Comparison of ENCODE assay signal across 24 mouse cellular contexts in genomic region chr9:67579541-67579940, GRCm38 (mm10). TPM values are rescaled to one million over a fixed set of nuclear protein-coding genes. Genes with fewer than 3 reads are reported as not detected.
DNase-seq lines count a peak whose midpoint lies in the region; ATAC-seq and TF ChIP-seq lines count a peak whose summit lies in the region.
"Had no signal": no experiment of that assay in that cellular context is flagged by ENCODE, and none has a peak within 500 bp of the region (broad histone marks: within the 10 kb centered on the region; RNA-seq: fewer than 3 reads in every experiment).

No protein-coding gene starts in this region.

- H3K79me2 ChIP-seq in heart, adult 2 months (replicated peaks; ENCODE audit: control insufficient read depth, insufficient read depth, low read length) = no peaks in the 10 kb centered on the region

- H3K4me3 ChIP-seq in heart, embryonic 16.5 days (ENCODE audit: low read length) = no peak overlapping the region
- no peak overlapping the region for H3K4me3 ChIP-seq in heart, adult 2 months
- no peak overlapping the region for H3K4me3 ChIP-seq in lung, postnatal 0 days (ENCODE audit: low read depth, low read length)
- H3K4me3 ChIP-seq: embryonic facial prominence, embryonic 13.5 days; forebrain, embryonic 10.5 days; hindbrain, embryonic 12.5 days had no signal

- H3K9me3 ChIP-seq in heart, embryonic 16.5 days (replicated peaks; ENCODE audit: control insufficient read depth, low read length) = no peaks in the 10 kb centered on the region
- H3K9me3 ChIP-seq in lung, postnatal 0 days (ENCODE audit: low read length) = no peaks in the 10 kb centered on the region
- H3K9me3 ChIP-seq: embryonic facial prominence, embryonic 13.5 days; forebrain, embryonic 10.5 days; hindbrain, embryonic 12.5 days had no signal

- peaks cover 56% of the 10 kb centered on the region for H3K4me1 ChIP-seq in heart, embryonic 16.5 days (ENCODE audit: control insufficient read depth, insufficient read depth, low read length)
- H3K4me1 ChIP-seq in heart, adult 2 months (ENCODE audit: control insufficient read depth, insufficient read depth, low read length) = peaks cover 12% of the 10 kb centered on the region
- H3K4me1 ChIP-seq in lung, postnatal 0 days (ENCODE audit: insufficient read depth, low read depth, low read length) = no peaks in the 10 kb centered on the region

- no peak for TF ChIP-seq POLR2A in heart, adult 2 months (IDR thresholded peaks at IDR 0.05; ENCODE audit: insufficient read depth, low read depth, low read length)

- H3K9ac ChIP-seq in heart, embryonic 16.5 days (ENCODE audit: low read length) = no peak overlapping the region
- H3K9ac ChIP-seq in heart, adult 2 months (ENCODE audit: low read depth, low read length) = no peak overlapping the region
- H3K9ac ChIP-seq in lung, postnatal 0 days (replicated peaks; ENCODE audit: low read depth) = no peak overlapping the region
- H3K9ac ChIP-seq: embryonic facial prominence, embryonic 13.5 days; hindbrain, embryonic 12.5 days had no signal

- 84% methylated on average over 1 of the region's 1 CpGs for WGBS in heart, embryonic 16.5 days
- 54% methylated on average over 1 of the region's 1 CpGs for WGBS in heart, adult 2 months
- 75% methylated on average over 1 of the region's 1 CpGs for WGBS in lung, postnatal 0 days

- no peak for ATAC-seq in heart, embryonic 16.5 days (replicated peaks; ENCODE audit: extremely low read depth, insufficient read depth, low FRiP score)
- ATAC-seq in lung, postnatal 0 days = no peak
- ATAC-seq: forebrain, embryonic 14.5 days; hindbrain, embryonic 16.5 days; inflammation-experienced regulatory T-cells, adult 6 months; intestine, postnatal 0 days had no signal

- DNase-seq in adrenal gland, adult 8-10 months = peak; percentile 25
- no peak for DNase-seq in adrenal gland, postnatal 4 days (ENCODE audit: low spot score in 2 of 2)
- DNase-seq in heart, adult 2 months = no peak
- DNase-seq in Muller cell, postnatal 12 days (ENCODE audit: inconsistent ontology term) = peak; percentile 63
- peak; percentile 50 for DNase-seq in fibroblast of lung, adult 2 months (ENCODE audit: low read depth)
- no peak for DNase-seq in lung, postnatal 0 days (ENCODE audit: low spot score)
- DNase-seq in layer of hippocampus, adult 8-10 months (ENCODE audit: low spot score in 2 of 2) = no peak
- DNase-seq: cerebellum, adult 18-20 months; cerebellum, adult 9-11 months; cerebellum, postnatal 36 days; gastrocnemius, postnatal 10 days; heart, postnatal 10 days; heart, postnatal 4 days; kidney, adult 8-10 months had no signal

- no peak overlapping the region for H3K4me2 ChIP-seq in heart, embryonic 16.5 days (ENCODE audit: low read depth, low read length)
- H3K4me2 ChIP-seq in lung, postnatal 0 days (replicated peaks; ENCODE audit: low read depth, low read length) = no peak overlapping the region
- H3K4me2 ChIP-seq: embryonic facial prominence, embryonic 13.5 days; heart, embryonic 11.5 days; hindbrain, embryonic 12.5 days had no signal

- no peaks in the 10 kb centered on the region for H3K36me3 ChIP-seq in heart, embryonic 16.5 days (ENCODE audit: control insufficient read depth, insufficient read depth)
- no peaks in the 10 kb centered on the region for H3K36me3 ChIP-seq in heart, adult 2 months (ENCODE audit: control insufficient read depth, insufficient read depth, low read length)
- H3K36me3 ChIP-seq in lung, postnatal 0 days (ENCODE audit: insufficient read depth, low read length) = no peaks in the 10 kb centered on the region
- H3K36me3 ChIP-seq: embryonic facial prominence, embryonic 13.5 days; forebrain, embryonic 10.5 days; hindbrain, embryonic 12.5 days had no signal

- H3K27ac ChIP-seq in heart, embryonic 16.5 days (ENCODE audit: low read length) = peak overlapping the region; percentile 99
- no peak overlapping the region for H3K27ac ChIP-seq in heart, adult 2 months
- no peak overlapping the region for H3K27ac ChIP-seq in lung, postnatal 0 days (ENCODE audit: low read length)
- H3K27ac ChIP-seq: embryonic facial prominence, embryonic 13.5 days; forebrain, embryonic 10.5 days; hindbrain, embryonic 12.5 days had no signal

- no peaks in the 10 kb centered on the region for H3K27me3 ChIP-seq in heart, embryonic 16.5 days (ENCODE audit: control insufficient read depth, insufficient read depth, low read length)
- H3K27me3 ChIP-seq in heart, adult 2 months (ENCODE audit: control insufficient read depth, insufficient read depth, low read length) = no peaks in the 10 kb centered on the region
- H3K27me3 ChIP-seq in lung, postnatal 0 days (replicated peaks; ENCODE audit: insufficient read depth, low read length) = no peaks in the 10 kb centered on the region
- H3K27me3 ChIP-seq: CH12.LX; embryonic facial prominence, embryonic 13.5 days; hindbrain, embryonic 12.5 days had no signal

- TF ChIP-seq EP300 in heart, adult 2 months (IDR thresholded peaks at IDR 0.05; ENCODE audit: insufficient read depth, low read depth, low read length) = no peak
- TF ChIP-seq EP300 in lung, postnatal 0 days (IDR thresholded peaks at IDR 0.05) = no peak

- no peak for TF ChIP-seq CTCF in heart, adult 2 months (IDR thresholded peaks at IDR 0.05)
- TF ChIP-seq CTCF in lung, postnatal 0 days (IDR thresholded peaks at IDR 0.05) = no peak

- intact Hi-C loops in heart, adult 2 months (cut with DNase I) = no loop called here

RNA-seq across cellular contexts. Expression of gene Tln2, which starts 20.0 kb away (rescaled TPM):
- total RNA-seq in adrenal gland, adult 8-10 months (2022) = 10 to 100 TPM; 24.8 to 49.7 (median 31.1) TPM
- 10 to 100 TPM; 42.4 to 46.0 TPM for total RNA-seq in adrenal gland, postnatal 4 days (2021)
- polyA plus RNA-seq in heart, embryonic 16.5 days (2015; fragmentation: Nextera tagmentation; extraction: Ambion mirVana) = 51.5 and 59.3 TPM in 2 replicates
- total RNA-seq in heart, adult 2 months (2021) = 10 to 100 TPM; 67.1 to 78.2 TPM
- polyA plus RNA-seq in heart, adult 2 months (2012; rRNA removed) = 20.1 and 29.3 TPM in 2 replicates
- polyA plus RNA-seq in lung, postnatal 0 days (2015; fragmentation: Nextera tagmentation; extraction: Ambion mirVana) = 9.9 and 11.5 TPM in 2 replicates
- 100 to 1,000 TPM in 1 of 4 experiments, 10 to 100 TPM in 3; 79.6 to 100 (median 88.0) TPM for total RNA-seq in layer of hippocampus, adult 8-10 months (2022)

Comparison
In these comparisons a context has a peak if more than half of its experiments do, and no peak if none do; other contexts are left out.
1. DNase-seq: peak in adrenal gland, adult 8-10 months (single experiment), Muller cell, postnatal 12 days (single experiment) and fibroblast of lung, adult 2 months (single experiment); none in adrenal gland, postnatal 4 days (0 of 2), heart, adult 2 months (0 of 2), lung, postnatal 0 days (single experiment) and layer of hippocampus, adult 8-10 months (0 of 2).